Mouse (Mus musculus) stomach, postnatal 0 days (tissue): ENCODE results near the gene Epha4. TPM values are rescaled to one million over a fixed set of nuclear protein-coding genes. Genes with fewer than 3 reads are reported as not detected.
A peak's percentile ranks its signal among the peaks of the same experiment; 100 is the strongest.

Source experiments
- ATAC-seq: fragments of 200-750 bp; cut with Nextera tagmentation; 2 replicates; pipeline ENCODE4 v1.8.0; 2017; ENCODE audit not compliant: low FRiP score, low TSS enrichment
- DNase-seq: peaks from one replicate; pipeline ENCODE4 v3.0.0-alpha.2; 2016; ENCODE audit warnings: low spot score
- H3K27ac ChIP-seq: fragments of 300-500 bp; sonication (generic); replicated peaks from 2 replicates; pipeline ENCODE4 v1.5.1; 2014; ENCODE audit warnings: mild to moderate bottlenecking, control low read depth
- H3K27me3 ChIP-seq: fragments of 300-500 bp; sonication (generic); 2 replicates; pipeline ENCODE4 v1.6.1; 2014; ENCODE audit warnings: low read length; ENCODE audit not compliant: control insufficient read depth, insufficient read depth
- H3K36me3 ChIP-seq: fragments of 300-500 bp; sonication (generic); 2 replicates; pipeline ENCODE4 v1.6.1; 2014; ENCODE audit warnings: low read length, mixed read lengths; ENCODE audit not compliant: control insufficient read depth, insufficient read depth
- H3K4me1 ChIP-seq: fragments of 300-500 bp; sonication (generic); replicated peaks from 2 replicates; pipeline ENCODE4 v1.6.1; 2014; ENCODE audit warnings: antibody characterized with exemption; ENCODE audit not compliant: control insufficient read depth, insufficient read depth
- H3K4me2 ChIP-seq: fragments of 300-500 bp; sonication (generic); replicated peaks from 2 replicates; pipeline ENCODE4 v1.6.1; 2014; ENCODE audit warnings: low read depth, mild to moderate bottlenecking, control low read depth, moderate library complexity
- H3K4me3 ChIP-seq: fragments of 300-500 bp; sonication (generic); 2 replicates; pipeline ENCODE4 v1.5.1; 2014; ENCODE audit warnings: low read depth, low read length, control low read depth
- H3K9ac ChIP-seq: fragments of 300-500 bp; sonication (generic); 2 replicates; pipeline ENCODE4 v1.6.1; 2014; ENCODE audit warnings: mild to moderate bottlenecking, low read length, control low read depth, mixed read lengths
- H3K9me3 ChIP-seq: fragments of 300-500 bp; sonication (generic); 2 replicates; pipeline ENCODE4 v1.6.1; 2016; ENCODE audit warnings: low read length; ENCODE audit not compliant: control insufficient read depth
- CTCF ChIP-seq: IDR thresholded peaks from 2 replicates; pipeline ENCODE4 v1.5.1; 2016; ENCODE audit warnings: antibody characterized with exemption, low read depth, mild to moderate bottlenecking, moderate library complexity
- EP300 ChIP-seq: optimal IDR thresholded peaks from 2 replicates; pipeline ENCODE3; 2016; ENCODE audit warnings: antibody characterized with exemption
- WGBS: fragments of 180-500 bp; shearing (Covaris S2); extraction: QIAGEN DNeasy Blood & Tissue Kit; methylation state at CpG from one replicate; pipeline ENCODE4 v1.1.7; 2014; 5-methylcytosine and 5-hydroxymethylcytosine counted together
- polyA plus RNA-seq: library from polyadenylated mRNA; unstranded; fragments of >200 nt; fragmentation: Nextera tagmentation; extraction: Ambion mirVana; gene quantifications from 2 replicates; pipeline ENCODE4 v1.2.1, GENCODE M21; 2015

Epha4 gene
- polyA plus RNA-seq, 1 experiment from 2014 or later: 5.4 TPM

DNA sequence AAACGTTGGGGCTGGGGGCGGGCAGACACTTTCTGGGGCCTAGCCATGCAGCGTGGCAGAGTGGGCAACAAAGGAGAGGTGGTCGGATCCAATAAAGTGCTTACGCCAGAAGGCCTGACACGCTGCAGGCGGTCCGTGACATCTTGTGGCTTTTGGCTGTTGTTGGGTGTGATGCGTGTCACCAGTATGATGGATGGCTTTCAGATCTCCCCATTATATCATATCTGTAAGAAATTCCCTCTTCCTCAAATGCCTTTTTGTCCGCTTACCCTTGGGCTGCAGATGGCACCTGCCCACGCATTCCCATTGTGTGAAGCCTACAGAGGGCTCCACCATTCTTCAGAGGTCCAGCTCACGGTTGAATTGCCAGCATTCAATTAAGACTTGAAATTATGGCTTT is 25.1 kb upstream of the Epha4 start:
- no peak overlapping the region for H3K27ac ChIP-seq
- no peak for TF ChIP-seq CTCF
- TF ChIP-seq EP300: no peak
- H3K4me2 ChIP-seq: no peak overlapping the region
- no peaks in the 10 kb centered on the region for H3K4me1 ChIP-seq
- H3K4me3 ChIP-seq: no peak overlapping the region
- H3K9ac ChIP-seq: no peak overlapping the region
- ATAC-seq (no peak), DNase-seq (no peak)
- WGBS: 83% methylated on average over 12 of the region's 12 CpGs
- no peaks in the 10 kb centered on the region for H3K27me3 ChIP-seq
- H3K9me3 ChIP-seq: no peaks in the 10 kb centered on the region
- no peaks in the 10 kb centered on the region for H3K36me3 ChIP-seq

DNA sequence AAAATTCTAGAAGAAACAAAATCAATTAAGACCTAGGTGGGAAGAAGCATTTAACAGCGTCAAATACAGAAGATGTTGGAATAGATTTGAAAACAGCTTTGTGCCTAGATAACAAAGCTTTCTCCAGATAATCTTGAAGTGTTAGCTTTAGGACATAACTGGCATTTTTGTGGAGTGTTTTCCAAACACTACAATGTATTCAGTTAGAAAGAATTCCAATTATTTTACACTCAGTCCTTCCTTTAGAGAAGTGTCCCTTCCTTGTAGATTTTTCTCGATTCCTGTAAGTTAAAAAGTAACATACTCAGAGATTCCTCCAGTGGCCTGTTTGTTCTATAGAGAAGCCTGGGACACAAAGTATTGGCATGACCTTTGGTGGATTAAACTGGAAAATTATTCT is 23.7 kb upstream of the Epha4 start:
- Histone ChIP-seq H3K27ac (no peak overlapping the region), H3K4me3 (no peak overlapping the region), H3K9me3 (no peaks in the 10 kb centered on the region), H3K4me2 (no peak overlapping the region), H3K9ac (no peak overlapping the region), H3K27me3 (no peaks in the 10 kb centered on the region), H3K4me1 (no peaks in the 10 kb centered on the region), H3K36me3 (no peaks in the 10 kb centered on the region)
- WGBS: 50% methylated on average over 2 of the region's 2 CpGs
- ATAC-seq (no peak), DNase-seq (no peak)
- no peak for TF ChIP-seq CTCF
- no peak for TF ChIP-seq EP300

DNA sequence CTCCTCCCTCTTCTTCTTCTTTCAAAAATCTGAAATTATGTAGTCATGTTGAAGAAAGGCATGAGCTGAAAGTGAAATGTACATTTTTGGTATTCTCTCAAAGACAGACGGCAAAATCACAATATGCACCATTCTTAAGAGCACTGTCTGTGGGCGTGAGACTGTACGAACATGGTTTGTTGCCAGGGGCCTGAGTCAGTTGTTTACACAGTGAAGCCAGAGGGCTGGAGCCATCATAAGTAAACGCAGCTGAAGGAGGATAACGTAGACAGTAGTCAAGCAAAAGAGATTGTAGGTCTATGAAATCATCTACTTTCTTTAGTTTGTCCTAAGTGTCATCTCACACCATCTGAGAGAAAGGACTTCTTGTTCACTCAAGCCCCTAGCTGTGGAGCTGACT is 21.0 kb upstream of the Epha4 start:
- H3K27ac ChIP-seq: no peak overlapping the region
- H3K9ac ChIP-seq: no peak overlapping the region
- H3K27me3 ChIP-seq: no peaks in the 10 kb centered on the region
- H3K4me2 ChIP-seq: no peak overlapping the region
- WGBS: 13% methylated on average over 5 of the region's 5 CpGs
- H3K36me3 ChIP-seq: no peaks in the 10 kb centered on the region
- TF ChIP-seq CTCF: no peak
- TF ChIP-seq EP300: no peak
- no peaks in the 10 kb centered on the region for H3K4me1 ChIP-seq
- no peak for ATAC-seq
- no peaks in the 10 kb centered on the region for H3K9me3 ChIP-seq
- peak; percentile 24 for DNase-seq
- H3K4me3 ChIP-seq: no peak overlapping the region

DNA sequence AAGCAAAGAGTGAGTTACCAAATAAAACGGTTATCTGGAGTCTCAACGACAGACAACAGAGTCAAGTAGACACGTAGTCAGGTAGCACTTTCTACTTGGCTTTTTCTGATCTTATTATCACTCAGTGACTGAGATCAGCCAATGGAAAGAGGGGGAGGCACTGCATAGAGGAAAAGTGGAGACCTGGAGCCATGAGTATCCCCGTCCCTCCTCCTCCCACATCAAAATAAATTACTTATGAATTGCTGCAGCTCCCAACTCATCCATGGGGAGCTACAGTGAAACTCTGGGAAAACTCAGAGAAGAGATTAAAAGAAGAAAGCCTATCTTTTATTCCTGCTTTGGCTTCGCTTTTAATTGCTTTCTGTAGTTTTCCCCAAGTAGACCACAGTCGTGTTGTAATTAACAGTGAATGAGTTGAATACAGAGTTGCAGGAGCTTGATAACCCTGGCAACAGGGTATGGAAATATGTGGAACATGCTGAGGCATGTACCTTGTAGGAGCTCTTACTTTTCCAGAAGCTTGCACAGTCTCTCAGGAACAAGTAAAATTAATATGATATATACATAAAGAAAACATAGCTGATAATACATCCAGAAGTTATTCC is 17.8 kb upstream of the Epha4 start:
- Histone ChIP-seq H3K36me3 (no peaks in the 10 kb centered on the region), H3K27me3 (no peaks in the 10 kb centered on the region), H3K4me1 (no peaks in the 10 kb centered on the region), H3K27ac (no peak overlapping the region), H3K4me2 (no peak overlapping the region), H3K9me3 (no peaks in the 10 kb centered on the region), H3K4me3 (no peak overlapping the region), H3K9ac (no peak overlapping the region)
- 56% methylated on average over 6 of the region's 6 CpGs for WGBS
- TF ChIP-seq CTCF: no peak
- no peak for TF ChIP-seq EP300
- no peak for DNase-seq
- no peak for ATAC-seq

DNA sequence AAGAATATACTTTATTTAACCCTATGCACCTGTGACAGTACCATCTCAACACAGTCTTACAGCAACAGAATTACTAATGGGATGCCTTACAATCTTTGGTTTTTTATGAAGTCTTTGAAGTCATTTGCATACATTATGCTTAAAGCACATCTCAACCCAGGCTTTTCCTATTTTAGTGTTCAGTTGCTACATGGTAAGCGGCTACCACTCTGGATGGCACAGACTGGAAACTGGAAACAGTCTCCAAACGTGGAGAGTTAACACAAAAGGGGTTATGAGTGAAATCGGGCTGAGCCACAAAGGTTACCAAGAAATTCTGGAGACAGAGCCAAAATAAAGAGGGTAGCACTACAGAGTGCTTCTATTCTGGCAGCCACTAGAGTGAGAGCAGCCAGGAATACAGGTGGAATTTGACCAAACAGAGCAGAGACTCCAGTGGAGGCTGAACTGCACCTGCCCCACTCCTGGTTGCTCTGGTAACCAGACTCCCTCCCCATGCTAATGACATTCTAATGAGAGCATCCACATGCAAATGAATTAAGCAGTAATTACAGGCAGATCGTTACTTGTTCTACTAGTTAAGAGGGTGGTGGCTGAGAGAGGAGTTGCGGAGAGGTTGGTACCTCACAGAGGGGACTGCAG is 17.2 kb upstream of the Epha4 start:
- Histone ChIP-seq H3K36me3 (no peaks in the 10 kb centered on the region), H3K4me3 (no peak overlapping the region), H3K27me3 (no peaks in the 10 kb centered on the region), H3K4me2 (no peak overlapping the region), H3K27ac (no peak overlapping the region), H3K4me1 (no peaks in the 10 kb centered on the region), H3K9ac (no peak overlapping the region), H3K9me3 (no peaks in the 10 kb centered on the region)
- ATAC-seq (no peak), DNase-seq (no peak)
- WGBS: 57% methylated on average over 5 of the region's 5 CpGs
- TF ChIP-seq CTCF (no peak), EP300 (no peak)

GRCm38 (mm10) chr1:77525082-77525481 is 10.2 kb upstream of the Epha4 start:
- Histone ChIP-seq H3K36me3 (no peaks in the 10 kb centered on the region), H3K9me3 (no peaks in the 10 kb centered on the region), H3K4me3 (no peak overlapping the region), H3K27me3 (no peaks in the 10 kb centered on the region), H3K27ac (no peak overlapping the region), H3K4me1 (no peaks in the 10 kb centered on the region), H3K4me2 (no peak overlapping the region), H3K9ac (no peak overlapping the region)
- 71% methylated on average over 8 of the region's 8 CpGs for WGBS
- DNase-seq (no peak), ATAC-seq (no peak)
- TF ChIP-seq EP300: no peak
- TF ChIP-seq CTCF: no peak
